Mouse (Mus musculus): Measurements from ENCODE around the gene Fkbp3. TPM values are rescaled to one million over a fixed set of nuclear protein-coding genes. Genes with fewer than 3 reads are reported as not detected.

The Fkbp3 gene
- polyA plus RNA-seq, 1 experiment from 2014 or later: 506 TPM

GRCm38 (mm10) chr12:65075733-65076310 is 2.0 kb upstream of the Fkbp3 start:
- under 1% methylated on average over 41 of the region's 41 CpGs for WGBS
- H3K4me2 ChIP-seq (replicated peaks; ENCODE audit: low read depth, low read length): peak overlapping the region; percentile 42
- peak; percentile 1; the same call in 1 of the 2 replicates for ATAC-seq (ENCODE audit: low FRiP score, low TSS enrichment)

DNA sequence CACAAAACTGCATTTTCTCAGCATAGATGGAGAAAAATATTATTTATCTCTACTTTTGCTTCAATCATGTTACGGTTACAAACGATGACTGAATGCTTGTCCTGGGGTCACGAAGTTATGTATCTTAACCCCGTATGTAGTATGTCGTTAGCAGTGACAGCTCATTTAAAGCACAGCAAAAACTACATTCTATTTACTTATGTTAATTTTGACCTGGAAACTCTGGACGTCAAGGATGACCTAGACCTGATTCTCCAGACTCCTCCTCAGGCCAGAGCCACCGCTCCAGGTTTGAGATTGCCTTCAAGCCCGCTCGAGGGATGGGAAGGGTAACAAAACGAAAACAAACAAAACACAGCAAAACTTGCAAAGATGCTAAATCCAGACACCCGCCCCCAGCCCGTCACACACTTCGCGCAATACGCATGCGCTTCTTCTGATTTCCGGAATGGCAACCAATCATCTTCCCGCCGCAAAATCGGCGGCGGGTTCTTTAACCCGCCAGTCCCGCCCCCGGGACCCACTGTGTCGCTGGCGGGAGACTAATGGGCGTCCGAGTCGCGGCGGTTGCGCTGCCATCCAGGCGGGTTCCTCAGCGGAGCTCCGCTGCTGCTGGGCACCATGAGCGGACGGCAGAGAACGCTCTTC is 1.4 kb upstream of the Fkbp3 start, which contains the start of gene Fancm:
Fancm (plus strand) TSS at position 519 of the 648 bp plus-strand sequence.
- peak; percentile 47; the same call in 1 of the 2 replicates for ATAC-seq (ENCODE audit: low FRiP score, low TSS enrichment)
- peak within 1 kb of the TSS; percentile 83 for H3K4me3 ChIP-seq (ENCODE audit: low read length)
- peak within 1 kb of the TSS; percentile 42 for H3K4me2 ChIP-seq (replicated peaks; ENCODE audit: low read depth, low read length)
- 2% methylated on average over 39 of the region's 39 CpGs for WGBS
- H3K9me3 ChIP-seq (ENCODE audit: control insufficient read depth, low read length): no peaks in the 10 kb centered on the region
- H3K27me3 ChIP-seq (ENCODE audit: control insufficient read depth, insufficient read depth, low read length): no peaks in the 10 kb centered on the region
- H3K4me1 ChIP-seq (ENCODE audit: control insufficient read depth, insufficient read depth, low read length): peaks cover 20% of the 10 kb centered on the region
- H3K27ac ChIP-seq (ENCODE audit: low read depth, low read length): peak within 1 kb of the TSS; percentile 83
- H3K36me3 ChIP-seq (ENCODE audit: control insufficient read depth, insufficient read depth, low read length): peaks cover 11% of the 10 kb centered on the region; the same call in 1 of the 2 replicates
- peak within 1 kb of the TSS; percentile 90 for H3K9ac ChIP-seq (ENCODE audit: low read depth, low read length)

More at GRCm38 (mm10) chr12:65075733-65076310, 2.0 kb upstream of the Fkbp3 start:
- Histone ChIP-seq H3K27me3 (ENCODE audit: control insufficient read depth, insufficient read depth, low read length) (no peaks in the 10 kb centered on the region), H3K27ac (ENCODE audit: low read depth, low read length) (peak overlapping the region; percentile 83), H3K9me3 (ENCODE audit: control insufficient read depth, low read length) (no peaks in the 10 kb centered on the region), H3K9ac (ENCODE audit: low read depth, low read length) (peak overlapping the region; percentile 82), H3K4me1 (ENCODE audit: control insufficient read depth, insufficient read depth, low read length) (peaks cover 20% of the 10 kb centered on the region), H3K36me3 (ENCODE audit: control insufficient read depth, insufficient read depth, low read length) (peaks cover 11% of the 10 kb centered on the region; the same call in 1 of the 2 replicates), H3K4me3 (ENCODE audit: low read length) (peak overlapping the region; percentile 83)

DNA sequence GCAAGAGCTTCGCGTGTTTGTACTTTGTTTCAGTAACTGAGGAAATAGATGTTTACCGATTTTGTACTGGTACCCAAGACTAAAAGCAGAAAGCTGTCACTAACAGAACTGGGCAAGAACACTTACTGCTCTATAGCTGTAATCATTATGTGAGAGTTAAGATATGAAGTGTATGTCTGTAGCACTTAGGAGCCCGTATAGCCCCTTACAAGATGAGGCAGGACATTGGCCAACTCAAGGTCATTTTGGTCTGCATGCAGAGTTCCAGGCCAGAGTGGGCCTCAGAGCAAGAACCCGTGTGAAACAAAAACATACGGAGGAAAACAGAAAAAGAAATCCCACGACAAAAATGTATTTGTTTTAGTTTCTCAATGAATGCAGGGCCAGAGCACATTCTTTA is 844 bp upstream of the Fkbp3 start:
- Histone ChIP-seq H3K4me3 (ENCODE audit: low read length) (peak overlapping the region; percentile 83), H3K36me3 (ENCODE audit: control insufficient read depth, insufficient read depth, low read length) (peaks cover 6% of the 10 kb centered on the region; the same call in 1 of the 2 replicates), H3K9ac (ENCODE audit: low read depth, low read length) (peak overlapping the region; percentile 90; the same call in 1 of the 2 replicates), H3K27me3 (ENCODE audit: control insufficient read depth, insufficient read depth, low read length) (no peaks in the 10 kb centered on the region), H3K27ac (ENCODE audit: low read depth, low read length) (peak overlapping the region; percentile 55; the same call in 1 of the 2 replicates), H3K4me2 (replicated peaks; ENCODE audit: low read depth, low read length) (peak overlapping the region; percentile 42), H3K4me1 (ENCODE audit: control insufficient read depth, insufficient read depth, low read length) (peaks cover 20% of the 10 kb centered on the region), H3K9me3 (ENCODE audit: control insufficient read depth, low read length) (no peaks in the 10 kb centered on the region)
- WGBS: 41% methylated on average over 7 of the region's 7 CpGs
- ATAC-seq (ENCODE audit: low FRiP score, low TSS enrichment): no peak

GRCm38 (mm10) chr12:65072911-65073610 is 746 bp downstream of the Fkbp3 start:
- 2% methylated on average over 21 of the region's 21 CpGs for WGBS
- Histone ChIP-seq H3K36me3 (ENCODE audit: control insufficient read depth, insufficient read depth, low read length) (peaks cover 17% of the 10 kb centered on the region), H3K9me3 (ENCODE audit: control insufficient read depth, low read length) (no peaks in the 10 kb centered on the region), H3K9ac (ENCODE audit: low read depth, low read length) (peak overlapping the region; percentile 90), H3K4me1 (ENCODE audit: control insufficient read depth, insufficient read depth, low read length) (peaks cover 20% of the 10 kb centered on the region), H3K27me3 (ENCODE audit: control insufficient read depth, insufficient read depth, low read length) (no peaks in the 10 kb centered on the region), H3K27ac (ENCODE audit: low read depth, low read length) (peak overlapping the region; percentile 93), H3K4me2 (replicated peaks; ENCODE audit: low read depth, low read length) (peak overlapping the region; percentile 42), H3K4me3 (ENCODE audit: low read length) (peak overlapping the region; percentile 83)
- peak; percentile 79 for ATAC-seq (ENCODE audit: low FRiP score, low TSS enrichment)

- no peaks in the 10 kb centered on the region for H3K9me3 ChIP-seq (ENCODE audit: control insufficient read depth, low read length)
- no peak overlapping the region for H3K4me2 ChIP-seq (replicated peaks; ENCODE audit: low read depth, low read length)
- no peak overlapping the region for H3K9ac ChIP-seq (ENCODE audit: low read depth, low read length)
- 78% methylated on average over 4 of the region's 4 CpGs for WGBS
- no peak overlapping the region for H3K4me3 ChIP-seq (ENCODE audit: low read length)
- H3K27me3 ChIP-seq (ENCODE audit: control insufficient read depth, insufficient read depth, low read length): no peaks in the 10 kb centered on the region
- H3K27ac ChIP-seq (ENCODE audit: low read depth, low read length): no peak overlapping the region
- ATAC-seq (ENCODE audit: low FRiP score, low TSS enrichment): no peak
- peaks cover 52% of the 10 kb centered on the region for H3K36me3 ChIP-seq (ENCODE audit: control insufficient read depth, insufficient read depth, low read length)
- H3K4me1 ChIP-seq (ENCODE audit: control insufficient read depth, insufficient read depth, low read length): no peaks in the 10 kb centered on the region
Measured at GRCm38 (mm10) chr12:65068409-65068808, 5.4 kb downstream of the Fkbp3 start.

DNA sequence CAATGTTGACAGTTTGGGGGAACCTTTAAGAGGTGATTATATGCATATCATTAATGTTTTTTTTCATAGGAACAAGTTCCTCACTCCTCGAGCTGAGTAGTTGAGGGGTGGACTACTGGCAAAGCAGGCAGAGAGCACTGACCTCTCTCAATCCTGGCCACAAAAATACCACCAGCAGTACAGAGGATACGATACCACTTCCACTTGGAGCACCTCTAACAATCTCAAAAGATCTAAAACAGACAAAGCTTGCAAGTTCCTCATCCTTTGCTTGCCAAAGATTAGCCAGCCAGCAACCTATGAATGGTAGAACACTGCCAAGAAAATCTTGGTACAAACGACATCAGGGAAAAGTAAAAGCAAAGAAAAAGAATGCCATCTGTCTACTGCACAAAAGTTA is 7.6 kb downstream of the Fkbp3 start:
- H3K27ac ChIP-seq (ENCODE audit: low read depth, low read length): no peak overlapping the region
- no peak overlapping the region for H3K4me3 ChIP-seq (ENCODE audit: low read length)
- H3K9ac ChIP-seq (ENCODE audit: low read depth, low read length): no peak overlapping the region
- H3K36me3 ChIP-seq (ENCODE audit: control insufficient read depth, insufficient read depth, low read length): peaks cover 63% of the 10 kb centered on the region
- 82% methylated on average over 3 of the region's 3 CpGs for WGBS
- H3K27me3 ChIP-seq (ENCODE audit: control insufficient read depth, insufficient read depth, low read length): no peaks in the 10 kb centered on the region
- ATAC-seq (ENCODE audit: low FRiP score, low TSS enrichment): no peak
- H3K4me1 ChIP-seq (ENCODE audit: control insufficient read depth, insufficient read depth, low read length): no peaks in the 10 kb centered on the region
- no peak overlapping the region for H3K4me2 ChIP-seq (replicated peaks; ENCODE audit: low read depth, low read length)
- H3K9me3 ChIP-seq (ENCODE audit: control insufficient read depth, low read length): no peaks in the 10 kb centered on the region

DNA sequence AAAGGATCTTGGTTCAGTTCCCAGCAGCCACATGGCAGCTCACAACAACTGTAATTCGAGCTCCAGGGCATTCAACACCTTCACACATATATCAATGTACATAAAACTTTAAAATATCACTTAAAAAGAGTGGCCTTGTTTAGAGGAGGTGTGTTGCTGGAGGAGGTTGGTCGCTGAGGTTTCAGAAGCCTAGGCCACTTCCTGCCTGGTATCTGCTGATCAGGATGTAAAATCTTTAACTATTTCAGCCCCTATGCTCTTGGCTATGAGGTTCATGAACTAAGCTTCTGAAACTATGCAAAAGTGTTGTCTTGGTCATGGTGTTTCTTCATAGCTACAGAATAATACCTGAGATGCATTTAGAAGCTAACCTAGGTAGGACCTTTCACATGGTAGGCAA is 8.6 kb downstream of the Fkbp3 start:
- H3K9me3 ChIP-seq (ENCODE audit: control insufficient read depth, low read length): no peaks in the 10 kb centered on the region
- no peak overlapping the region for H3K9ac ChIP-seq (ENCODE audit: low read depth, low read length)
- no peak overlapping the region for H3K4me3 ChIP-seq (ENCODE audit: low read length)
- no peaks in the 10 kb centered on the region for H3K27me3 ChIP-seq (ENCODE audit: control insufficient read depth, insufficient read depth, low read length)
- no peak overlapping the region for H3K4me2 ChIP-seq (replicated peaks; ENCODE audit: low read depth, low read length)
- WGBS: 70% methylated on average over 2 of the region's 2 CpGs
- peaks cover 72% of the 10 kb centered on the region for H3K36me3 ChIP-seq (ENCODE audit: control insufficient read depth, insufficient read depth, low read length)
- ATAC-seq (ENCODE audit: low FRiP score, low TSS enrichment): no peak
- no peaks in the 10 kb centered on the region for H3K4me1 ChIP-seq (ENCODE audit: control insufficient read depth, insufficient read depth, low read length)
- no peak overlapping the region for H3K27ac ChIP-seq (ENCODE audit: low read depth, low read length)

GRCm38 (mm10) chr12:65061082-65061481 is 12.7 kb downstream of the Fkbp3 start:
- Histone ChIP-seq H3K4me1 (ENCODE audit: control insufficient read depth, insufficient read depth, low read length) (no peaks in the 10 kb centered on the region), H3K4me3 (ENCODE audit: low read length) (no peak overlapping the region), H3K36me3 (ENCODE audit: control insufficient read depth, insufficient read depth, low read length) (peaks cover 65% of the 10 kb centered on the region), H3K27ac (ENCODE audit: low read depth, low read length) (no peak overlapping the region), H3K4me2 (replicated peaks; ENCODE audit: low read depth, low read length) (no peak overlapping the region), H3K9me3 (ENCODE audit: control insufficient read depth, low read length) (no peaks in the 10 kb centered on the region), H3K27me3 (ENCODE audit: control insufficient read depth, insufficient read depth, low read length) (no peaks in the 10 kb centered on the region), H3K9ac (ENCODE audit: low read depth, low read length) (no peak overlapping the region)
- ATAC-seq (ENCODE audit: low FRiP score, low TSS enrichment): no peak

- Histone ChIP-seq H3K4me3 (ENCODE audit: low read length) (no peak overlapping the region), H3K9me3 (ENCODE audit: control insufficient read depth, low read length) (no peaks in the 10 kb centered on the region), H3K36me3 (ENCODE audit: control insufficient read depth, insufficient read depth, low read length) (peaks cover 66% of the 10 kb centered on the region), H3K4me1 (ENCODE audit: control insufficient read depth, insufficient read depth, low read length) (no peaks in the 10 kb centered on the region), H3K4me2 (replicated peaks; ENCODE audit: low read depth, low read length) (no peak overlapping the region), H3K27ac (ENCODE audit: low read depth, low read length) (no peak overlapping the region), H3K9ac (ENCODE audit: low read depth, low read length) (no peak overlapping the region), H3K27me3 (ENCODE audit: control insufficient read depth, insufficient read depth, low read length) (no peaks in the 10 kb centered on the region)
- no peak for ATAC-seq (ENCODE audit: low FRiP score, low TSS enrichment)
- 77% methylated on average over 2 of the region's 2 CpGs for WGBS
Measured at GRCm38 (mm10) chr12:65058203-65058602, 15.6 kb downstream of the Fkbp3 start.
